Mouse (Mus musculus): ENCODE measurements at regions not wholly inside any gene's neighbourhood (a gene's known extent, or its start where the extent isn't known, plus 50 kb on each side); places are given as distances from the start of the nearest gene placed in this dataset.
"Not testable (repeated sequence)": the region's sequence is repeated elsewhere in the genome, so short reads cannot be mapped to it uniquely, and the experiment has no call there.

- no peaks in the 10 kb centered on the region for H3K27me3 ChIP-seq (ENCODE audit: insufficient read depth, low read length)
- H3K9me3 ChIP-seq (ENCODE audit: low read length) = no peaks in the 10 kb centered on the region
- TF ChIP-seq POU5F1 (IDR thresholded peaks at IDR 0.05; ENCODE audit: borderline replicate concordance, low read length) = no peak
- TF ChIP-seq NANOG (IDR thresholded peaks at IDR 0.05; ENCODE audit: borderline replicate concordance, low read length) = no peak
- no peak for TF ChIP-seq CTCF (conservative IDR thresholded peaks at IDR 0.05; ENCODE audit: low read length)
- H3K36me3 ChIP-seq (ENCODE audit: insufficient read depth, low read length) = no peaks in the 10 kb centered on the region
- no peaks in the 10 kb centered on the region for H3K4me1 ChIP-seq (replicated peaks; ENCODE audit: low read depth, low read length)
- H3K4me3 ChIP-seq (replicated peaks; ENCODE audit: low read length) = no peak overlapping the region
Measured at GRCm38 (mm10) chr2:100918122-100918521, 706.4 kb upstream of the Rag2 start.

GRCm38 (mm10) chr2:100919537-100920212 lies 704.8 kb upstream of the Rag2 start:
- Histone ChIP-seq H3K36me3 (ENCODE audit: insufficient read depth, low read length) (no peaks in the 10 kb centered on the region), H3K27me3 (ENCODE audit: insufficient read depth, low read length) (no peaks in the 10 kb centered on the region), H3K4me3 (replicated peaks; ENCODE audit: low read length) (no peak overlapping the region), H3K4me1 (replicated peaks; ENCODE audit: low read depth, low read length) (no peaks in the 10 kb centered on the region), H3K9me3 (ENCODE audit: low read length) (no peaks in the 10 kb centered on the region)
- TF ChIP-seq NANOG (IDR thresholded peaks at IDR 0.05; ENCODE audit: borderline replicate concordance, low read length) = no peak
- TF ChIP-seq CTCF (conservative IDR thresholded peaks at IDR 0.05; ENCODE audit: low read length) = no peak
- TF ChIP-seq POU5F1 (IDR thresholded peaks at IDR 0.05; ENCODE audit: borderline replicate concordance, low read length) = no peak

- H3K4me1 ChIP-seq (replicated peaks; ENCODE audit: low read depth, low read length); H3K27me3 ChIP-seq (ENCODE audit: insufficient read depth, low read length); H3K4me3 ChIP-seq (replicated peaks; ENCODE audit: low read length); H3K9me3 ChIP-seq (ENCODE audit: low read length); H3K36me3 ChIP-seq (ENCODE audit: insufficient read depth, low read length): not testable (repeated sequence)
- TF ChIP-seq CTCF (conservative IDR thresholded peaks at IDR 0.05; ENCODE audit: low read length) = peak; percentile 43
Measured at GRCm38 (mm10) chr2:100948632-100949031, 675.9 kb upstream of the Rag2 start.

GRCm38 (mm10) chr2:100959412-100959811 lies 665.1 kb upstream of the Rag2 start:
- Histone ChIP-seq H3K27me3 (ENCODE audit: insufficient read depth, low read length) (no peaks in the 10 kb centered on the region), H3K4me1 (replicated peaks; ENCODE audit: low read depth, low read length) (no peaks in the 10 kb centered on the region), H3K4me3 (replicated peaks; ENCODE audit: low read length) (no peak overlapping the region), H3K9me3 (ENCODE audit: low read length) (no peaks in the 10 kb centered on the region), H3K36me3 (ENCODE audit: insufficient read depth, low read length) (no peaks in the 10 kb centered on the region)
- TF ChIP-seq POU5F1 (IDR thresholded peaks at IDR 0.05; ENCODE audit: borderline replicate concordance, low read length) = no peak
- no peak for TF ChIP-seq CTCF (conservative IDR thresholded peaks at IDR 0.05; ENCODE audit: low read length)
- no peak for TF ChIP-seq NANOG (IDR thresholded peaks at IDR 0.05; ENCODE audit: borderline replicate concordance, low read length)

- no peaks in the 10 kb centered on the region for H3K9me3 ChIP-seq (ENCODE audit: low read length)
- H3K36me3 ChIP-seq (ENCODE audit: insufficient read depth, low read length) = no peaks in the 10 kb centered on the region
- no peaks in the 10 kb centered on the region for H3K4me1 ChIP-seq (replicated peaks; ENCODE audit: low read depth, low read length)
- TF ChIP-seq POU5F1 (IDR thresholded peaks at IDR 0.05; ENCODE audit: borderline replicate concordance, low read length) = no peak
- TF ChIP-seq CTCF (conservative IDR thresholded peaks at IDR 0.05; ENCODE audit: low read length) = no peak
- no peak for TF ChIP-seq NANOG (IDR thresholded peaks at IDR 0.05; ENCODE audit: borderline replicate concordance, low read length)
- H3K4me3 ChIP-seq (replicated peaks; ENCODE audit: low read length) = no peak overlapping the region
- H3K27me3 ChIP-seq (ENCODE audit: insufficient read depth, low read length) = no peaks in the 10 kb centered on the region
Measured at GRCm38 (mm10) chr2:100964584-100964983, 659.9 kb upstream of the Rag2 start.

GRCm38 (mm10) chr2:100977202-100977601 lies 647.3 kb upstream of the Rag2 start:
- no peak for TF ChIP-seq POU5F1 (IDR thresholded peaks at IDR 0.05; ENCODE audit: borderline replicate concordance, low read length)
- no peak for TF ChIP-seq CTCF (conservative IDR thresholded peaks at IDR 0.05; ENCODE audit: low read length)
- no peak for TF ChIP-seq NANOG (IDR thresholded peaks at IDR 0.05; ENCODE audit: borderline replicate concordance, low read length)
- Histone ChIP-seq H3K4me3 (replicated peaks; ENCODE audit: low read length) (no peak overlapping the region), H3K36me3 (ENCODE audit: insufficient read depth, low read length) (no peaks in the 10 kb centered on the region), H3K9me3 (ENCODE audit: low read length) (no peaks in the 10 kb centered on the region), H3K27me3 (ENCODE audit: insufficient read depth, low read length) (no peaks in the 10 kb centered on the region), H3K4me1 (replicated peaks; ENCODE audit: low read depth, low read length) (no peaks in the 10 kb centered on the region)

GRCm38 (mm10) chr2:100982362-100982761 lies 642.2 kb upstream of the Rag2 start:
- TF ChIP-seq NANOG (IDR thresholded peaks at IDR 0.05; ENCODE audit: borderline replicate concordance, low read length) = no peak
- no peak for TF ChIP-seq POU5F1 (IDR thresholded peaks at IDR 0.05; ENCODE audit: borderline replicate concordance, low read length)
- no peak for TF ChIP-seq CTCF (conservative IDR thresholded peaks at IDR 0.05; ENCODE audit: low read length)
- H3K4me3 ChIP-seq (replicated peaks; ENCODE audit: low read length) = no peak overlapping the region
- no peaks in the 10 kb centered on the region for H3K9me3 ChIP-seq (ENCODE audit: low read length)
- no peaks in the 10 kb centered on the region for H3K36me3 ChIP-seq (ENCODE audit: insufficient read depth, low read length)
- H3K4me1 ChIP-seq (replicated peaks; ENCODE audit: low read depth, low read length) = no peaks in the 10 kb centered on the region
- H3K27me3 ChIP-seq (ENCODE audit: insufficient read depth, low read length) = no peaks in the 10 kb centered on the region

GRCm38 (mm10) chr2:101015353-101015752 lies 609.2 kb upstream of the Rag2 start:
- no peaks in the 10 kb centered on the region for H3K27me3 ChIP-seq (ENCODE audit: insufficient read depth, low read length)
- no peaks in the 10 kb centered on the region for H3K9me3 ChIP-seq (ENCODE audit: low read length)
- H3K36me3 ChIP-seq (ENCODE audit: insufficient read depth, low read length) = no peaks in the 10 kb centered on the region
- TF ChIP-seq CTCF (conservative IDR thresholded peaks at IDR 0.05; ENCODE audit: low read length) = no peak
- no peaks in the 10 kb centered on the region for H3K4me1 ChIP-seq (replicated peaks; ENCODE audit: low read depth, low read length)
- no peak overlapping the region for H3K4me3 ChIP-seq (replicated peaks; ENCODE audit: low read length)

GRCm38 (mm10) chr2:101019384-101019783 lies 605.1 kb upstream of the Rag2 start:
- Histone ChIP-seq H3K4me1 (replicated peaks; ENCODE audit: low read depth, low read length) (no peaks in the 10 kb centered on the region), H3K4me3 (replicated peaks; ENCODE audit: low read length) (no peak overlapping the region), H3K36me3 (ENCODE audit: insufficient read depth, low read length) (no peaks in the 10 kb centered on the region), H3K27me3 (ENCODE audit: insufficient read depth, low read length) (no peaks in the 10 kb centered on the region), H3K9me3 (ENCODE audit: low read length) (no peaks in the 10 kb centered on the region)
- no peak for TF ChIP-seq CTCF (conservative IDR thresholded peaks at IDR 0.05; ENCODE audit: low read length)
- no peak for TF ChIP-seq NANOG (IDR thresholded peaks at IDR 0.05; ENCODE audit: borderline replicate concordance, low read length)
- TF ChIP-seq POU5F1 (IDR thresholded peaks at IDR 0.05; ENCODE audit: borderline replicate concordance, low read length) = no peak

All from E14TG2a.4 (cell line).